Mouse (Mus musculus) kidney, postnatal 0 days (tissue): ENCODE results near the gene Atp2a2. TPM values are rescaled to one million over a fixed set of nuclear protein-coding genes. Genes with fewer than 3 reads are reported as not detected.

Experiments used
- ATAC-seq: fragments of 200-750 bp; cut with Nextera tagmentation; replicated peaks from 2 replicates; pipeline ENCODE4 v1.8.0; 2017; ENCODE audit warnings: low read depth, moderate number of reproducible peaks, moderate TSS enrichment, moderate library complexity; ENCODE audit not compliant: low FRiP score
- DNase-seq: peaks from one replicate; pipeline ENCODE4 v3.0.0-alpha.2; 2016; ENCODE audit warnings: low spot score
- H3K27ac ChIP-seq: fragments of 300-500 bp; sonication (generic); 2 replicates; pipeline ENCODE4 v1.5.1; 2014; ENCODE audit warnings: mild to moderate bottlenecking
- H3K27me3 ChIP-seq: fragments of 300-500 bp; sonication (generic); 2 replicates; pipeline ENCODE4 v1.6.1; 2014; ENCODE audit warnings: low read length, mixed read lengths; ENCODE audit not compliant: insufficient read depth
- H3K36me3 ChIP-seq: fragments of 300-500 bp; sonication (generic); 2 replicates; pipeline ENCODE4 v1.6.1; 2014; ENCODE audit warnings: low read length, mixed read lengths; ENCODE audit not compliant: insufficient read depth
- H3K4me1 ChIP-seq: fragments of 300-500 bp; sonication (generic); replicated peaks from 2 replicates; pipeline ENCODE4 v1.6.1; 2014; ENCODE audit warnings: antibody characterized with exemption, low read length, mixed read lengths; ENCODE audit not compliant: insufficient read depth
- H3K4me2 ChIP-seq: fragments of 300-500 bp; sonication (generic); 2 replicates; pipeline ENCODE4 v1.6.1; 2014; ENCODE audit warnings: mild to moderate bottlenecking, low read length, moderate library complexity, mixed read lengths
- H3K4me3 ChIP-seq: fragments of 300-500 bp; sonication (generic); replicated peaks from 2 replicates; pipeline ENCODE4 v1.5.1; 2014; ENCODE audit warnings: low read depth, low read length
- H3K9ac ChIP-seq: fragments of 300-500 bp; sonication (generic); 2 replicates; pipeline ENCODE4 v1.6.1; 2014; ENCODE audit warnings: low read depth, low read length
- H3K9me3 ChIP-seq: fragments of 300-500 bp; sonication (generic); replicated peaks from 2 replicates; pipeline ENCODE4 v1.6.1; 2016; ENCODE audit warnings: low read length, inconsistent platforms, mixed read lengths
- CTCF ChIP-seq: IDR thresholded peaks from 2 replicates; pipeline ENCODE4 v1.5.1; 2016; ENCODE audit warnings: antibody characterized with exemption, low read depth, mild to moderate bottlenecking, moderate library complexity
- WGBS: fragments of 180-500 bp; shearing (Covaris S2); extraction: QIAGEN DNeasy Blood & Tissue Kit; methylation state at CpG from one replicate; pipeline ENCODE4 v1.1.7; 2014; 5-methylcytosine and 5-hydroxymethylcytosine counted together
- polyA plus RNA-seq: library from polyadenylated mRNA; unstranded; fragments of >200 nt; fragmentation: Nextera tagmentation; extraction: Ambion mirVana; gene quantifications from 2 replicates; pipeline ENCODE4 v1.2.1, GENCODE M21; 2015

Gene Atp2a2
- polyA plus RNA-seq, 1 experiment from 2014 or later, result 38.5 TPM

DNA sequence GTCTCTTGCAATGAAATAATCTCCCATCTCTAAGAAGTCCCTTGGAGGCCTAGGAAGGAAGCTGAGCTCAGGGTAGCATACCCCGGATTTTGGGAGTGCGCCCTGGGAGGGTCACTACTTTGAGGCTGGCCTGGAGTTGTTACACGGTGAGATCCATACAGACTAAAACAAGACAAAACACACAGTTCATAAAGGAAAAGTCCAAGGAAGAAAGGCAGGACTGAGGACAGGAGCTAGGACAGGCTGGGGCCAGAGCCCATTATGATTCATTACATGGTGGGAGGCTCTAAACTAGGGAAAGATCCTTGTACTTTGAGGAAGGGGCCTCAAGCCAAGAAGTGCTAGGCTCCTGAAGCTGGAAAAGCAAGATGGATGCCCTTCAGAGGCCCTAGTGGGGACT lies 26.6 kb upstream of the Atp2a2 start:
- Histone ChIP-seq H3K4me1 (peaks cover 40% of the 10 kb centered on the region), H3K4me2 (no peak overlapping the region), H3K36me3 (no peaks in the 10 kb centered on the region), H3K27ac (peak overlapping the region; percentile 82), H3K9ac (0 out of 2 replicates have a peak overlapping the region, but pooled peaks have one; percentile 9), H3K4me3 (no peak overlapping the region), H3K27me3 (no peaks in the 10 kb centered on the region), H3K9me3 (no peaks in the 10 kb centered on the region)
- no peak for TF ChIP-seq CTCF
- ATAC-seq, result no peak
- DNase-seq, result no peak
- 52% methylated on average over 3 of the region's 3 CpGs for WGBS

- Histone ChIP-seq H3K36me3 (no peaks in the 10 kb centered on the region), H3K4me2 (no peak overlapping the region), H3K27ac (peak overlapping the region; percentile 82), H3K4me1 (peaks cover 40% of the 10 kb centered on the region), H3K9me3 (no peaks in the 10 kb centered on the region), H3K4me3 (no peak overlapping the region), H3K27me3 (no peaks in the 10 kb centered on the region), H3K9ac (no peak overlapping the region)
- DNase-seq, result no peak
- ATAC-seq, result no peak
- 29% methylated on average over 11 of the region's 11 CpGs for WGBS
- TF ChIP-seq CTCF, result no peak
These were observed 25.7 kb upstream of the Atp2a2 start for GRCm38 (mm10) chr5:122527761-122528160.

DNA sequence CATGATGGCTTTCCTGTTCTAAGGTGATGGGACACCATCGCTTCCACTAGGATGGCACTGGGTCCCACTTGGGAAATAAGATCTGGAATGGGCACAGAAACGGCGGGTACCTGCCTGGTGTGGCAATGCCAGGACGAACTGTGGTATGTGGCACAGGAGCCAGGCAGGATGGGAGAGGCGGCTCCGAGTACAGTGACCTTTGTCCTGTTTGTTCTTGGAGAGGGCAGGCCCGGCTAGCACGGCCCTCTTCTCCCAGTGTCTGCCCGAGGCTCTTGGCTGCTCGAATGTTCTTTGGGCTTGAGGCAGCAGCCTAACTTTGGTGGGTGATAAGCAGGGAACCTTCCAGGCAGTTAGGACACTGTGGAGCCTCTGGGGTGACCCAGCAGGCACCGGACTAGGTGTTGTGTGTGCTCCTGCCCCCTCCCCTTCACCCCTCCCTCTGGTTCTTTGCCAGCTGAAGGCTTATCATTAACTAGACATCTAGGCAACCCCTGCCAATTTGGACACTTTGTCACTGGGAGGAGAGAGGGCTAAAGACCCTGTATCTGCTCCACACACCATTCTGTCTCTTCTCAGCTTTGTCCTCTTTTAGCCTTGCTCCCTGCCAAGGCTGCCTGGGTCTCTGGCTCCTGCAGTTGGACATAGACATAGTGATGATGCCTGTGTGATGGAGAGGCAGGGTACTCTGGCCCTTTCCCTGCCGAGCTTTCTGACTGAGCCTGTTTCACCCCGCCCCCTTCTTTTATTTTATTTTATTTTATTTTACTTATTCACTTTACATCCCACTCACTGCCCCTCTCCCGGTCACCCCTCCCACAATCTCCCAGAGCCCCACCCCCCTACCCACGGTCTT lies 25.1 kb upstream of the Atp2a2 start:
- peaks cover 40% of the 10 kb centered on the region for H3K4me1 ChIP-seq
- H3K4me3 ChIP-seq, result no peak overlapping the region
- 0 out of 2 replicates have a peak overlapping the region, but pooled peaks have one; percentile 5 for H3K9ac ChIP-seq
- ATAC-seq (peak; percentile 66), DNase-seq (no peak)
- H3K9me3 ChIP-seq, result no peaks in the 10 kb centered on the region
- H3K4me2 ChIP-seq, result no peak overlapping the region
- H3K27me3 ChIP-seq, result no peaks in the 10 kb centered on the region
- peak overlapping the region; percentile 82 for H3K27ac ChIP-seq
- WGBS, result 36% methylated on average over 15 of the region's 15 CpGs
- H3K36me3 ChIP-seq, result no peaks in the 10 kb centered on the region
- no peak for TF ChIP-seq CTCF

GRCm38 (mm10) chr5:122526405-122526804 lies 24.4 kb upstream of the Atp2a2 start:
- 91% methylated on average over 9 of the region's 9 CpGs for WGBS
- no peak overlapping the region for H3K9ac ChIP-seq
- H3K36me3 ChIP-seq, result no peaks in the 10 kb centered on the region
- H3K4me1 ChIP-seq, result peaks cover 40% of the 10 kb centered on the region
- peak overlapping the region; percentile 82 for H3K27ac ChIP-seq
- ATAC-seq (no peak), DNase-seq (no peak)
- TF ChIP-seq CTCF, result no peak
- H3K4me2 ChIP-seq, result no peak overlapping the region
- no peaks in the 10 kb centered on the region for H3K27me3 ChIP-seq
- no peaks in the 10 kb centered on the region for H3K9me3 ChIP-seq
- no peak overlapping the region for H3K4me3 ChIP-seq

DNA sequence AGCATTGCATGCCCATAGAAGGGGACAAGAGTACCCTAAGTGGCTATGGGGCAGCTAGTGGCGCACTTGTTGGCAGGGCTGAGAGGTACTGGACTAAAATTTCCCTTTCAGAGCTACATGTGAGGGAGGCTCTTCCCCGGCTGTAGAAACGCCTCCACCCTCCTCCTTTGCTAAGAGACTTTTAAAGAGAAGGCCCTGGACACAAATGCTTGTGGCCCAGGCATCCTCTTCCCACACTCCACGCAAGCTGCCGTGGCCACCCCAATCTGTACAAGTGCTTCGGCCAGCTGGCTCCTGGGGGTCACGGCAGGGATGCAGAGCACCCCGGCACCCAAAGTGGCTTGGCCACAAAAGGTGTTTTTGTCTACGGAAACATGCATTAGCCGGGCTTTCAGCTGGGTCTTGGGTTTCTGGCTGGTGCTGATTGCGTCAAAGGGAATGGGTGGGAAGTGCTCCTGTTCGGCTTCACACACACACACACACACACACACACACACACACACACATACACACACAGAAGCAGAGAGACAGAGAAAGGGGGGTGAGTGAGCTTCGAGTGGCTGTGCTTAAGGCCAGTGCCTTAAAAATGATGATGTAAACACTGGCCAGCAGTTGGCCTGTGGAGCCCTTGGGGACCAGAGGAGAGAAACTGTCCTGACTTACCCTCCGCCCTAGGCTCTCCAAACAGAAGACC lies 23.4 kb upstream of the Atp2a2 start:
- ATAC-seq, result no peak
- DNase-seq, result no peak
- 74% methylated on average over 14 of the region's 14 CpGs for WGBS
- 0 out of 2 replicates have a peak overlapping the region, but pooled peaks have one; percentile 28 for H3K9ac ChIP-seq
- TF ChIP-seq CTCF, result no peak
- peak overlapping the region; percentile 82 for H3K27ac ChIP-seq
- no peak overlapping the region for H3K4me2 ChIP-seq
- peaks cover 38% of the 10 kb centered on the region for H3K4me1 ChIP-seq
- H3K9me3 ChIP-seq, result no peaks in the 10 kb centered on the region
- H3K36me3 ChIP-seq, result no peaks in the 10 kb centered on the region
- H3K27me3 ChIP-seq, result no peaks in the 10 kb centered on the region
- H3K4me3 ChIP-seq, result no peak overlapping the region

GRCm38 (mm10) chr5:122524854-122525237 lies 22.8 kb upstream of the Atp2a2 start:
- no peaks in the 10 kb centered on the region for H3K9me3 ChIP-seq
- TF ChIP-seq CTCF, result no peak
- no peaks in the 10 kb centered on the region for H3K36me3 ChIP-seq
- no peaks in the 10 kb centered on the region for H3K27me3 ChIP-seq
- H3K9ac ChIP-seq, result 0 out of 2 replicates have a peak overlapping the region, but pooled peaks have one; percentile 28
- H3K4me3 ChIP-seq, result no peak overlapping the region
- 48% methylated on average over 4 of the region's 4 CpGs for WGBS
- DNase-seq (no peak), ATAC-seq (0 out of 2 replicates have a peak, but pooled peaks have one; percentile 47)
- no peak overlapping the region for H3K4me2 ChIP-seq
- peaks cover 35% of the 10 kb centered on the region for H3K4me1 ChIP-seq
- H3K27ac ChIP-seq, result peak overlapping the region; percentile 82
